Mouse (Mus musculus): ENCODE measurements around the gene Myo3b. TPM values are rescaled to one million over a fixed set of nuclear protein-coding genes. Genes with fewer than 3 reads are reported as not detected.

Gene Myo3b
- total RNA-seq, 2 experiments from 2014 or later, result not detected

- no peak for ATAC-seq (replicated peaks; ENCODE audit: poor library complexity, severe bottlenecking)
These were observed 221.8 kb downstream of the Myo3b start for GRCm38 (mm10) chr2:70260646-70261195.

- ATAC-seq (replicated peaks; ENCODE audit: poor library complexity, severe bottlenecking), result no peak
These were observed 223.0 kb downstream of the Myo3b start for GRCm38 (mm10) chr2:70261703-70262564.

- ATAC-seq (replicated peaks; ENCODE audit: poor library complexity, severe bottlenecking), result no peak
These were observed 223.7 kb downstream of the Myo3b start for GRCm38 (mm10) chr2:70262565-70263082.

- no peak for ATAC-seq (replicated peaks; ENCODE audit: poor library complexity, severe bottlenecking)
These were observed 239.7 kb downstream of the Myo3b start for GRCm38 (mm10) chr2:70278425-70279277.

- ATAC-seq (replicated peaks; ENCODE audit: poor library complexity, severe bottlenecking), result no peak
These were observed 245.2 kb downstream of the Myo3b start for GRCm38 (mm10) chr2:70284109-70284508.

GRCm38 (mm10) chr2:70291063-70291462 is 252.1 kb downstream of the Myo3b start:
- no peak for ATAC-seq (replicated peaks; ENCODE audit: poor library complexity, severe bottlenecking)

GRCm38 (mm10) chr2:70292776-70293175 is 253.8 kb downstream of the Myo3b start:
- ATAC-seq (replicated peaks; ENCODE audit: poor library complexity, severe bottlenecking), result no peak

- ATAC-seq (replicated peaks; ENCODE audit: poor library complexity, severe bottlenecking), result no peak
These were observed 264.0 kb downstream of the Myo3b start for GRCm38 (mm10) chr2:70302905-70303304.

- ATAC-seq (replicated peaks; ENCODE audit: poor library complexity, severe bottlenecking), result no peak
These were observed 276.2 kb downstream of the Myo3b start for GRCm38 (mm10) chr2:70315125-70315524.

GRCm38 (mm10) chr2:70315734-70316133 is 276.8 kb downstream of the Myo3b start:
- no peak for ATAC-seq (replicated peaks; ENCODE audit: poor library complexity, severe bottlenecking)

- no peak for ATAC-seq (replicated peaks; ENCODE audit: poor library complexity, severe bottlenecking)
These were observed 278.9 kb downstream of the Myo3b start for GRCm38 (mm10) chr2:70317850-70318249.

- no peak for ATAC-seq (replicated peaks; ENCODE audit: poor library complexity, severe bottlenecking)
These were observed 280.1 kb downstream of the Myo3b start for GRCm38 (mm10) chr2:70318861-70319555.

GRCm38 (mm10) chr2:70322767-70323166 is 283.8 kb downstream of the Myo3b start:
- no peak for ATAC-seq (replicated peaks; ENCODE audit: poor library complexity, severe bottlenecking)

GRCm38 (mm10) chr2:70327602-70328001 is 288.7 kb downstream of the Myo3b start:
- no peak for ATAC-seq (replicated peaks; ENCODE audit: poor library complexity, severe bottlenecking)

- ATAC-seq (replicated peaks; ENCODE audit: poor library complexity, severe bottlenecking), result no peak
These were observed 294.0 kb downstream of the Myo3b start for GRCm38 (mm10) chr2:70332905-70333304.

- ATAC-seq (replicated peaks; ENCODE audit: poor library complexity, severe bottlenecking), result no peak
These were observed 294.6 kb downstream of the Myo3b start for GRCm38 (mm10) chr2:70333553-70333952.

GRCm38 (mm10) chr2:70336551-70336950 is 297.6 kb downstream of the Myo3b start:
- ATAC-seq (replicated peaks; ENCODE audit: poor library complexity, severe bottlenecking), result no peak

- no peak for ATAC-seq (replicated peaks; ENCODE audit: poor library complexity, severe bottlenecking)
These were observed 298.3 kb downstream of the Myo3b start for GRCm38 (mm10) chr2:70337208-70337611.

- ATAC-seq (replicated peaks; ENCODE audit: poor library complexity, severe bottlenecking), result no peak
These were observed 298.9 kb downstream of the Myo3b start for GRCm38 (mm10) chr2:70337869-70338268.

- ATAC-seq (replicated peaks; ENCODE audit: poor library complexity, severe bottlenecking), result no peak
These were observed 300.1 kb downstream of the Myo3b start for GRCm38 (mm10) chr2:70339061-70339460.
